Mouse (Mus musculus): Measurements from ENCODE around the gene Tie1.
"Not testable (repeated sequence)": the region's sequence is repeated elsewhere in the genome, so short reads cannot be mapped to it uniquely, and the experiment has no call there.

Gene Tie1

DNA sequence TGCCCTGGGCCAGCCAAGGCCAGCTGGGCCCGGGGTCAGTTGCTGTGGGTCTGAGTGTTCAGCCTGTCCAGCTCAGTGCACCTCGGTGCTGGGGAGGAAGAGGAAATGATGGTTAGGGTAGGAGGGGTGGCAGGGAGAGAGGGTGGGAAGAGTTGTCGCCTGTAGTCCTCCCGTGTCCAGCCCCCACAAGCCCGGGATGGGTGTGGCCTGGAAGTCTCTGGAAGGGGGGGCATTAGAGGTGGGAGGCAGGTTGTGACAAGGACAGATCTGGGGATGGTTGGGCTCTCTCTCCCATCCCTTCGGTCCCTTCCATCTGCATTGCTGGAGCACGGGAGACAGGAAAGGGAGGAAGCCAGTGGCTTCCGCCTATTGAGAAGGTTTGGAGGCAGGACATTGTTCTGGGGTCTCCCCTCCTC is at the start of gene Tie1:
Gene Tie1, minus strand, starts transcription at position 345 of the 416 bp plus-strand sequence.
- in situ Hi-C loops (cut with MboI, MseI): no loop called here

DNA sequence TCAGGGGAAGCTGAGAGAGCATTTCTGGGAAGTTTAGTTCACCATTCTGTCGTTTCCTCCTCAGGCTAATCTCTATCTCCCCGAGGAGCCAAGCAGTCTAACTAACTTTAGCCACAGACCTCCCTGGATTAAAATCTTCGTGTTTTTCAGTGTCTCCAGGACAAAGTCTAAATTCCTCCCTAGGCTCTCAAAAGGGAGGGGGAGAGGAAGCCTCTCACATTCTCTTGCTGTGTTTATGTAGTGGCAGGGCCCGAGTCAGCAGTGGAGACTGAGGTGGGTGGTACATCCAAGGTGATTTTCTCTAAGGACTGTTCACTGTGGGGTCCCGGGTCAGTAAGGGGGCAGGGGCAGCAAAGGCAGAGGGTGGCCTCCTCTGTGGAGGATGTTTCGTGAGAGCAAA is 47.9 kb upstream of the Tie1 start:
- in situ Hi-C loops (cut with MboI, MseI): no loop called here

DNA sequence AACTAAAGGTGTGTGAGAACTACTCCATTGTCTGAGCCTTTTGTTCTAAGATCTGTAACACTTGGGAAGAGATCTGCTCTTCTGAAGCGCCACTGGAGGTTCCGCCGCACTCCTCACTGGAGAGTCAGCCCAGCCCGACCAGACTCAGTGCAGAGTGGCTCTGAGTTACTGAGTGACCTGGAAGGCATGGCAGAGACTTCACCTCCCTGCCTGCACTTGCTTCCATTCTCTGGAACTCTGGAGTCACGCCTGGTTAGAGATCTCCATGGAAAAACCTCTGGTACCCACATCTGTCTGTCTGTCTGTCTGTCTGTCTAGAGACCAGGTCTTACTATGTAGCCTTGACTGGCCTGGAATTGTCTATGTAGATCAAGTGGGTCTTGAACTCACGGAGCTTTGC is 45.7 kb upstream of the Tie1 start:
- in situ Hi-C loops (cut with MboI, MseI): no loop called here

DNA sequence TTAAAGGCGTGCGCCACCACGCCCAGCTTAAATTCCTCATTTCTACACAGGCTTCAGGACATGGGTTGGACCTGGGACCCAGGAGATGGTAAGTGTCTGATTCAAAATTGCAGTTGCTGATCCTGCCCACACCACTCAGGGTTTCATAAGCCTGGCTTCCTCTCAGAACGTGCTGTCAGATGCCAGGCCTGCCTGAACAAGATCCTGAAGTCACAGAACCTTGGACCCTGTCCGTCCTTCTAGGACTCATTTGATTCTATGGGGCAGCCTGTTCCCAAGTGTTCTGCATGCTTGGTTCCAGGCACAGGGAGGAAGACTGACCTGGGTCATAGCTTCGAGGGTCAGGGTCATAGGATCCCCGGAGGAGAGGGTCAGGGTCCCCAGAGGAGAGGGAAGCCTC is 43.7 kb upstream of the Tie1 start:
- in situ Hi-C loops (cut with MboI, MseI): no loop called here

DNA sequence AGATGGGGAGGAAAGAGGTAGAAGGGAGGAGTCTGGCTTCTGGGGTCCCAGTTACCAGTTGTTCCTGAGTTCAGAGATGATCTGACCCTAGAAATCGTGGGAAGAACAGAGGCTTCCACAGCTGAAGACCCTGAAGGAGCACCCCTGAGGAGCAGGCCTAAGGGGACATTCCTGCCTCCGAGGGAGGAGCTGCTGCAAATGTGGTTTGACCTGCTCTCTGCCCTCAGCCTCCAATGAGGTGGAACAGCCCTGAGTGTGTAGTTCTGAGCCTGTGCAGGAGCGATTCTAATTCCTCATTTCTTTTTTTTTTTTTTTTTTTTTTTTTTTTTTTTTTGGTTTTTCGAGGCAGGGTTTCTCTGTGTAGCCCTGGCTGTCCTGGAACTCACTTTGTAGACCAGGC is 43.3 kb upstream of the Tie1 start:
- in situ Hi-C loops (cut with MboI, MseI): no loop called here

DNA sequence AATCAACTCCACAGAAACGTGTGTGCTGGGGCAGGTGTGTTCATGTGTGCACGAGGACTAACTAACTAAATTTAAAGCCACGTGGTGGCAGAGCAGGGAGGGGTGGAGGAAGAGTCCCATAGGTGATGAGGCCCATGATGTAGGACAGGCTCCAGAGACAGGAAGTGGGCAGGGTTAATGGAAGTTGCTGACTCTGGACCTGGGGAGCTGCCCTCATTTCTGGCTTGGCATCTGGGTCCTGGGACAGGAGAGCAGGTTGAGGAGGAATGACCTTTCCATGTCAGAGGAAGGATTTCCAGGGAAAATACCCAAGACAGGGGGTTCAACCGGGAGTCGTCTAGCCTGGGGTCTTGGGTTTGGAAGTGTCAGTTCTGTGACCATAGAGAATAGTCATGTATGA is 42.8 kb upstream of the Tie1 start:
- in situ Hi-C loops (cut with MboI, MseI): no loop called here

DNA sequence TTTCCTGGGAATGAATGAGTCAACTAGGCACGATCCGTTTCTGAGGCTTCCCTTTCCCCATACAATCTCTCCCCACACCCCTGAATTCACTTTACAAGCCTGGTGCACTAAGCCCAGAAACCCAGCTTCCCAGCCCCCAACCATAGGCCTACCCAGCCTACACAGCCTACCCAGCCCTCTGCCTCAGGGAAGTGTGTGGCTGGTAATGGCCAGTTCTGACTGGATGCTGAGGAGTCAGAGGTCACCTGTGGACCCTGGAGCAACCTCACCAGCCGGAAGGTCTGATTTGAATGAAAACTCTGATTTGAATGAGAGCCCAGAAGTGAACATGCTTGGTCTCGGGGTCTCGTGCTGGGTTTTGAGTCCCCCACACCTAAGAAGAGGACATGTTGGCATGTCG is 37.9 kb upstream of the Tie1 start:
- in situ Hi-C loops (cut with MboI, MseI): no loop called here

DNA sequence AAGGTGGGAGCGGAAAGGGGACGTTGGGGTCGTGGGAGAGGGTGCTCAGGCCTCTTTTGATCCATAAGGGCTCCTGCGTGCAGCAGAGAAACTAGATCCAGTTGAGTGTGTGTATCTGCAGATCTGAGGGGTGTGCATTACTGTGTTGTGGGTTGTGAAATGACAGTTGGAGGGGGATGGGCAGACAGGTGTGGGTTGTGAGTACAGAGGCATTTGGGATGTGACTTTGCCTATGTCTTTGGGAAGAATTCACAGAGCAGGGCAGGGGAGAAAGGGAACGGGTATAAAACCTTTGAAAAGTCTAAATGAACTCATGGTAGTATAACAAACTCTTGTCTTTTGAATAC is 37.4 kb upstream of the Tie1 start:
- in situ Hi-C loops (cut with MboI, MseI): no loop called here

DNA sequence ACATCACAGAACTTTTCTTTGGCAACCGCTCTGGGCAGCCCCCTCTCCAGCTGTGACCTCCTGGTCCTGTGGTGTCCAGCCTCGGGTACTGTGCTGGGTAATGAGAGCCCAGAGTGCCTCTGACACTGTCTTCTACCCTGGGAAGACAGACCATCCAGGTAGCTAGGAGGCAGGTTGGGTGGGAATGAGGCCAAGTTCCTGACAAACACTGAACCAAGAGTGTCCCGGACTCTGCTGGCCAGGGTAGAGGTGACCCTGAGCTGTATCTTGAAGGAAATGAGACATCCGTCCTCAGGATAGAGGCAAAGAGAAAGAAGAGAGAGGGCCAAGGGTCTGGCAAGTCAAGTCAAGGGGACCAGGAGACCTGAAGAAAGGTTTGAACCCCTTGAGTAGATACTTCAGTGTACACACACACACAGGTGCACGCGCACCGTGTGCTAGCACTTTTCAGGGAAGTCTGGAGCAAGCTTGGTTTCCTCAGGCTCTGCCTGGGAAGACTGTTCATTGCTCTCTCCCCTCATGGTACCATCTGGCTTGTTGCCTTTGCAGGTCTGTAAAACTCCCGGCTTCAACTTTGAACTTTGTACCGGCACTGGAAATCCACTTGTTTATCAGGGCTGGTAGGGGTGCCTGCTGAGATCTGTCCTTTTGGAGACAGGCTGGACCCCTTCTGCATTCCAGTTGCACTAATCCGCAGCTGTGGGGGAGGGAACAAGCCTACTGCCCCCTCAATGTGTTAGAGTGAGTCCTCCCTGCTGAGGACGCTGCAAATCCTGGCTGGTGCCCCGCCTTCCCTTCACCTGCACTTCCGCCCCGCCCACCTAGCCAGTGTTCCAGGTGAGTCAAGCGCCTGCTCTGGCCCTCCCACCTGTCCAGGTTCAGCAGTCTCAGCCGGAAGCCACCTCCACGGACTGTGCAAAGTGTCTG is 36.8 kb upstream of the Tie1 start, which contains the start of gene 2610528J11Rik:
Gene 2610528J11Rik, plus strand, starts transcription at position 592 of the 927 bp plus-strand sequence.
- in situ Hi-C loops (cut with MboI, MseI): no loop called here

DNA sequence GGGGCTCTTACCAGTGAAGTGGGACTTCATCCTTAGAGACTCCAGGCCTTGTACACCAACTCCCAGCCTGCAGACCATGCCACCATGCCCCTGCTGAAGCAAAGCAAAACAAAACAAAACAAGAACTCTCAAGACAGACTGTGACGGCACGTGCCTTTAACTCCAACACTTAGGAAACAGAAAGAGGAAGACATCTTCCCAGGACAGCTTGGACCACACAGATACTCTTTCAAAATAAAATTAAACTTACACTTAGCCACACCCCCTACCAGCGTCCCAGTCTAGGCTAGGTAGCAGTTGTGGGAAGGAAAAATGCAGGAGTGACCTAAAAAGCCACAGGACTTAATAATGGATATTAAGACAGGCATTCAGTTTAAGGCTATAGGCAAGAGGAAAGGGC is 35.9 kb upstream of the Tie1 start:
- in situ Hi-C loops (cut with MboI, MseI): no loop called here

DNA sequence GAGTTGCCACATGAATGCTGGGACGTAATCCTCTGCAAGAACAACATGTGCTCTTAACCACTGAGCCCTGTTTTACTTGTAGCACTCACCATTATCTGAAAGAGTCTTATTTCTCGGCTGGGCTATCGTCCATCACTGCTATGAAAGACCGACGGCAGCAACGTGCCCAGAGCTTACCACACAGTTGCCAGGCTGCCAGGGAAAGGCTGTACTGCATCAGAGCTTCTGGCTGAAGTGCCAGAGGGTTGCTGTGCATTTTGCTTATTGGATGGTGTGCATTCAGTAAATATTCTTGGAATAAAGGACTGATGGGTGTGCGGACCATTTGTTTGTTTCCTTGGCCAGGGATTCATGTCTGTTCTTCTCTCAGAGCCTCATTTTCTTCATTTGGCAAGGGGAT is 34.1 kb upstream of the Tie1 start:
- in situ Hi-C loops (cut with MboI, MseI): no loop called here

DNA sequence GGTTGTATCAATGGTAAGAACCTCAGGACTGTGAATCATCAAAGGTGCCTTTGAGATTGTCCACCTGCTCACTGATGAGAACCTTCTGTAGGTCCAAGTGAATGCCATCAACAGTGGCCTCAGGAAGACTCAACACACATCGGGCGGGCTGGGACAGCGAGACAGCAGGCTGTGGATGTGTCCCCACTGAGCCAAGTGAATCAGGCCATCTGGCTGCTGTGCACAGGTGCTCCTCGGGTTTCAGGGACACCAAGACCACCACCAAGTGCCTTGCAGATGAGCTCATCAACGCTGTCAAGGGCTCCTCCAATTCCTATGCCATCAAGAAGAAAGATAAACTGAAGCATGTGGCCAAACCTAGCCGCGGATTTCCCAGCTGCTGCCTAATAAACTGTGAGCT is 32.4 kb upstream of the Tie1 start:
- in situ Hi-C loops (cut with MboI, MseI): no loop called here

DNA sequence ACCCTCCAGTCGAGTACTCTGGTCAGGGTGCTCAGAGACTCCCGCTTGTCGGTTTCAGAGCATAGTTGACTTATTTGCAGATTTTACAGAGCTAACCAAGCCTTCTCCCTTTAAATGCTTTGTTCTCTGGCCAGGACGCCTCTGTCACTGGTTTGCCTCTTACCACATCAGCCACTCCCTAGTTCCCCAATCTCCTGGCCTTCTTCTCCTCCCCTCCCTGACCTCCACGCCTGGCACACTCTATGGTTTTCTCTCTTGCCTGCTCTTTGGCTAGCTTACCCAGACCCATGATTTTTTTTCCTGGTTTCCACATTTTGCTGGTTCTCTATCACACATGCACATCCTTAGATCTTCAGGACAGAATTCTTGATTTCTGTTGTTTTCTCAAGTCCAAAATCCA is 28.3 kb upstream of the Tie1 start:
- in situ Hi-C loops (cut with MboI, MseI): no loop called here

DNA sequence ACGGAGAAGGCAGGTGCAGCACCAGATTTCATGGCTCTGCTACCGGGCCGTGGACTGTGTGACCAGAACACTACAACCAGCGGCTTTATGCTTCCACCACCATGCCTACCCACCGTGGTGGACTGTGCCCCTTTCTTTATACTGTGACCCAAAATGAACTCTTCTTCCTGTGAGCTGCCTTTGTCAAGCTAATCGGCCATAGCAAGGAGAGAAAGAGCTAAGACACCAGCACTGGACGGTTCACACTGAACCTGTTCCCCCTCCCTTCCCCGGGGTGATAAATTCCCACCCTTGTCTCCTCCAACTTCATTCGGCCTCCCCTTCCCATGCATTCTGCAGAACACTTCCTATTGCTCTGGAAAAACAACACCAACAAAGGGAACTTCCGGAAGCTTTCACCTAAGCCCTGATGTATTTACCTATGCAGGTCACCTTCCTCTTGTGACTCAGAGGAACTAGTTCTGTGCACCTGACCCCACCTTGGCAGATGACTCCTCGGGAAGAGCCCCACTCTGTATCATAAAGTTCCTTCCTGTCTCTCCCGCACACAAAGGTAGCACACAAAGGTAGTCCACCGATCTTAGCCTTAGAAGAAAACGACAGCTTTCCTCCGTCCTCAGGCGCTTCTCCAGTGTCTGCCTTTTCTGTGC is 27.8 kb upstream of the Tie1 start:
- in situ Hi-C loops (cut with MboI, MseI): no loop called here

DNA sequence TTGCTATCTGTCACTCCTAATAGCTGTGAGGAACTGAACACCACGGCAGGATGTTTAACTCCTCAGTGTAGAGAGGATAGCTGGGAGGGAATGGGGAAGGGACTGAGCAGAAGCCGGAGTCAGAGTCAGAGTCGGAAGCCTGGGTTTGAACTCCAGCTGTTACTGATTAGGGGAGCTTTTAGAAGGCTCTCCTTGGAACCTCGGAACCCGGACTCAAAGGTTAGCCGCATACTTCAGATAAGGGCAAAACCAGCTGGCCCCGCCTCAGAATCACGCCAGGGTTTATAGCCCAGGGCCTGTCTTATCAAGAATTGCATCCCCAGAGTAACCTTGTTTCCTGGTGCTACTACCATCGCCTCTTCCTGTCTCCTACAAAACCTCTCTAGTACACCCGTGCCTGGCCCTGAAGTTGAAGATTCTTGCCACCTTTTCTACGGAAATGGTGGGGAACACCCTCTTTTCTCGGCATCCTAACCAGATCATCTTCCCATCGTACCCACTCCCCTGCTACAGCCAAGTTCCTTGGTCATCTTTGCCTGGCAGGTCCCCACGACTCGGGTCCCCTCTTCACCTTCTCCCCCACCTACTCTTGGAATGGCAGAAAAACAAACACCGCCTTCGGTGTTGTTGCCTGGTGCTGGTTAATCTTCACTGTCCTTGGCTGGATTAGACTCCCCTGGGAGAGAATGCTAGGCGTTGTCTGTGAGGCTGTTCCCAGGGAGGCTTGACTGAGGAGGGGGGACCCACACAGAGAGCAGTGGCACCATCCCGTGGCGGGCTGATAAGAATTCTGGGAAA is 27.0 kb upstream of the Tie1 start:
- in situ Hi-C loops (cut with MboI, MseI): no loop called here

DNA sequence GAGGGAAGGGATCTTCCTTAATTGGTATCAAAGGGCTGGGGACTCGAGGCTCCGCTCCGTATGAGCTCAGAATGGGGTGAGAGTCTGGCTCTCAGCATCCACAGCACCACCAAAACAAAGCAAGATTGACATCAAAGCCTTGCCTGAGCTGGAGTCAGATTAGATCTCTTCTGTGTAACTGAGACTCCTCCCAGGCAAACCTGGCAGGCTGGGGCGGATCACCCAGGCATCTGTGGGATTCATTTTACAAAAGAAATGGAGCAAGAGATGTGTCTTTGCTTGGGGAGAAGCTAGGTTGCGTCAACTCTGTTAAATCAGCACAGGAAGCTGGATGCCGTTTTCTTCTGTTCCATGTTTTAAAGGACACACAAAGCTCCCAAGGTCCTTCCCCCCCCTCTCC is 19.2 kb upstream of the Tie1 start:
- in situ Hi-C loops (cut with MboI, MseI): no loop called here

DNA sequence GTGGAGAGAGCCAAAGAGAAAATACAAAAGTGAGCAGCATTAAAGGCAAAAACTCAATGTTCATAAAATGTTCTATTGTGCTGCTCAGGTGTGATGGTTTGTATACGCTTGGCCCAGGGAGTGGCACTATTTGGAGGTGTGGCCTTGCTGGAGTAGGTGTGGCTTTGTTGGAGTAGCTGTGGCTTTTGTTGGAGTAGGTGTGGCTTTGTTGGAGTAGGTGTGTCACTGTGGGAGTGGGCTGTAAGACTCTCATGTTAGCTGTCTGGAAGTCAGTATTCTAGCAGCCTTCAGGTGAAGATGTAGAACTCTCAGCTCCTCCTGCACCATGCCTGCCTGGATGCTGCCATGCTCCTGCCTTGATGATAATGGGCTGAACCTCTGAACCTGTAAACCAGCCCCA is 17.3 kb upstream of the Tie1 start:
- in situ Hi-C loops (cut with MboI, MseI): not testable (repeated sequence)

DNA sequence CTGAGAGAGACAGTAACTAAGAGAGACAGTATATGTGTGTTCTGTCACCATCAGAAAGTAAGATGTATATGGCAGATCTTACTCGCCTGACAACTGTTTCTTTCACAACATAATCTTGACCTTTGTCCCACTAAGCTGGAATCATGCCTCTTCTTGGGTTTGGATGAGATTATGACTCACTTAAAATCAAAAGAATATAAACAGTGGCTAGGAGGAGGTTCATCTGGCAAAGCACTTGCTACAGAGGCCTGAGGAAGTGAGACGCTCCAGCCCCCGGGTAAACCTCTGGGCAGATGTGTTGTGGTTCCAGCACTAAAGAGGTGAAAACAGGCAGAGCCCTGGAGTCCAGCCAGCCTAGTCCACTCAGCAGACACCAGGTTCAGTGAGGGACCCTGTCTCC is 15.7 kb upstream of the Tie1 start:
- in situ Hi-C loops (cut with MboI, MseI): no loop called here

DNA sequence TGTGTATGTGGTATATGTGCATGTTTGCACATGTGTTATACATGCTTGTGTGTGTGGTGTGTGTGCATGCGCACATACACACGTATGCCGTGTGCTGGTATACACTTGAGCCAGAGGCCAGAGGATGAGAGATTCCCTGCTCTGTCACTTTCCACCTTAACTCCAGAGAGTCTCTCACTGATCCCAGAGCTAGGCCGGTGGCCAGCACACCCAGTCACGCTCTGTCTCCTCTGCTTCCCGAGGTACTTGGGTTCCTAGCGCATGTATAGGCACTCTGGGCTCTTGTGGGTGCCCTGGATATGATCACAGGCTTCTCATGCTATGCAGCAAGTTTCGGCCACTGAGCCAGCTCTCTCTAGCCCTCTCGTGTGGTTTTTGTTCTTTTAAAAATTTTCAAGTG is 10.9 kb upstream of the Tie1 start:
- in situ Hi-C loops (cut with MboI, MseI): no loop called here

DNA sequence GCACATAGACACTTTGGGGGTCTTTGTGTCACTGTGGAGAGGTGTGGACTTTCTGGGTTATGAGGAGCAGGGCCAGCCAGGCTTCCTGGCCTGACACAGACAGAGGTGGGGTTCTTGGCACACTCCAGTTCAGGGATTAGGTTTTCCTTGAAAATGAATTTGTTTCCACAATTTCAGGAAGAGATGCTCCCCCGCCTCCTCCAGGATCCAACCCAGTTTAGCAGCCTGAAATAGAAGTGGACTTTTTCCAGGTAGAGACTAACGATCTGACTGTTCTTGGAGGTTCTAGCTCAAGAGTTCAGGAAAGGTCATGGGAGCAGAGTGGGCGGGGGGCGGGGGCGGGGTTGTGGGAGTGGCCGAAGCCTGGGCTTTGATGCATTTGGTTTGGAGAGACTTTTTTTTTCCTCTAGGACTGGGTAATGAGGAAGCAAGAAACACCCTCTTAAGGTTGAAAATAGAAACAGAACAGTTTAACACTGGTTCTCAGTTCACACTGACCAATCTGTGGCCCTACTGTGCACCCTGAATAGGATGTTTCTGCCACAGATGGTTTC is 10.4 kb upstream of the Tie1 start:
- in situ Hi-C loops (cut with MboI, MseI): no loop called here

DNA sequence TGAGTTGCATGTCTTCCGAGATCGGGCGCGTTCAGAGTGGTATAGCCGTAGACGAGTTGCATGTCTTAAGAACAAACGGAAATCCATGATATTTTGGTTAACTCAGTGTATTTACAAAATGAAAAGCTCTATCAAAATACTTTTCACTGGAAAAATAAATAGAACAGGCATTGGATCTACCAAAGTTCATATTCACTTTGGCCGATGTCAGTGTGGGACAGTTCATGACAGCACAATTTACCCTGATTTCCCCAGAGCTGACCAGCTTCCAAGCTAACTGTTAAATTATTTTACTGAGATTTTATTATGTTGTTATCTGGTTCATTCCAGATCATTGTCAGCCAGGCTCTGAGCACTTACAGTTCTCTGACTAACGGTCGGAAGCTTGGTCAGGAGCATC is 600 bp upstream of the Tie1 start:
- in situ Hi-C loops (cut with MboI, MseI): no loop called here

Data from T-helper 1 cell (primary cell).